Mouse (Mus musculus): ENCODE measurements around the gene P2rx7. TPM values are rescaled to one million over a fixed set of nuclear protein-coding genes. Genes with fewer than 3 reads are reported as not detected.
A peak's percentile ranks its signal among the peaks of the same experiment; 100 is the strongest.
"Not testable (repeated sequence)": the region's sequence is repeated elsewhere in the genome, so short reads cannot be mapped to it uniquely, and the experiment has no call there.

P2rx7 gene
- polyA plus RNA-seq, 1 experiment from 2014 or later: 2.2 TPM

- not testable (repeated sequence) for H3K4me2 ChIP-seq; H3K9me3 ChIP-seq; H3K36me3 ChIP-seq; H3K27me3 ChIP-seq; H3K4me3 ChIP-seq; H3K9ac ChIP-seq; ATAC-seq (ENCODE audit: insufficient number of reproducible peaks, low FRiP score, low TSS enrichment, low read depth); H3K27ac ChIP-seq; H3K4me1 ChIP-seq
- WGBS: 94% methylated on average over 14 of the region's 14 CpGs
Observed at GRCm38 (mm10) chr5:122647952-122648374, 4.3 kb downstream of the P2rx7 start.

- H3K4me3 ChIP-seq: no peak overlapping the region
- no peaks in the 10 kb centered on the region for H3K9me3 ChIP-seq
- H3K4me1 ChIP-seq: peaks cover 21% of the 10 kb centered on the region
- H3K4me2 ChIP-seq: no peak overlapping the region
- 70% methylated on average over 8 of the region's 8 CpGs for WGBS
- no peak overlapping the region for H3K9ac ChIP-seq
- no peaks in the 10 kb centered on the region for H3K27me3 ChIP-seq
- no peaks in the 10 kb centered on the region for H3K36me3 ChIP-seq
- ATAC-seq (ENCODE audit: insufficient number of reproducible peaks, low FRiP score, low TSS enrichment, low read depth): no peak
- H3K27ac ChIP-seq: no peak overlapping the region
Observed at GRCm38 (mm10) chr5:122649264-122649663, 5.6 kb downstream of the P2rx7 start.

GRCm38 (mm10) chr5:122650100-122650499 lies 6.4 kb downstream of the P2rx7 start:
- Histone ChIP-seq H3K9ac (no peak overlapping the region), H3K9me3 (no peaks in the 10 kb centered on the region), H3K36me3 (no peaks in the 10 kb centered on the region), H3K4me1 (peaks cover 25% of the 10 kb centered on the region), H3K4me3 (no peak overlapping the region), H3K27ac (no peak overlapping the region), H3K27me3 (no peaks in the 10 kb centered on the region), H3K4me2 (no peak overlapping the region)
- 77% methylated on average over 8 of the region's 8 CpGs for WGBS
- ATAC-seq (ENCODE audit: insufficient number of reproducible peaks, low FRiP score, low TSS enrichment, low read depth): no peak

- 80% methylated on average over 7 of the region's 7 CpGs for WGBS
- Histone ChIP-seq H3K27ac (no peak overlapping the region), H3K36me3 (no peaks in the 10 kb centered on the region), H3K4me3 (no peak overlapping the region), H3K4me1 (peaks cover 23% of the 10 kb centered on the region), H3K27me3 (no peaks in the 10 kb centered on the region), H3K9ac (no peak overlapping the region), H3K9me3 (no peaks in the 10 kb centered on the region), H3K4me2 (no peak overlapping the region)
- no peak for ATAC-seq (ENCODE audit: insufficient number of reproducible peaks, low FRiP score, low TSS enrichment, low read depth)
Observed at GRCm38 (mm10) chr5:122652506-122652905, 8.8 kb downstream of the P2rx7 start.

GRCm38 (mm10) chr5:122653112-122653445 lies 9.4 kb downstream of the P2rx7 start:
- no peak overlapping the region for H3K4me3 ChIP-seq
- H3K36me3 ChIP-seq: no peaks in the 10 kb centered on the region
- H3K4me2 ChIP-seq: no peak overlapping the region
- H3K4me1 ChIP-seq: peaks cover 23% of the 10 kb centered on the region
- no peak overlapping the region for H3K9ac ChIP-seq
- H3K9me3 ChIP-seq: no peaks in the 10 kb centered on the region
- H3K27ac ChIP-seq: peak overlapping the region; percentile 67
- no peak for ATAC-seq (ENCODE audit: insufficient number of reproducible peaks, low FRiP score, low TSS enrichment, low read depth)
- 54% methylated on average over 10 of the region's 10 CpGs for WGBS
- no peaks in the 10 kb centered on the region for H3K27me3 ChIP-seq

- Histone ChIP-seq H3K9me3 (no peaks in the 10 kb centered on the region), H3K4me3 (no peak overlapping the region), H3K36me3 (no peaks in the 10 kb centered on the region), H3K4me1 (peaks cover 23% of the 10 kb centered on the region), H3K27me3 (no peaks in the 10 kb centered on the region), H3K9ac (no peak overlapping the region), H3K4me2 (no peak overlapping the region), H3K27ac (peak overlapping the region; percentile 67)
- WGBS: 26% methylated on average over 15 of the region's 15 CpGs
- ATAC-seq (ENCODE audit: insufficient number of reproducible peaks, low FRiP score, low TSS enrichment, low read depth): 0 out of 2 replicates have a peak, but pooled peaks have one; percentile 52
Observed at GRCm38 (mm10) chr5:122653446-122654267, 9.9 kb downstream of the P2rx7 start.

GRCm38 (mm10) chr5:122654268-122654573 lies 10.5 kb downstream of the P2rx7 start:
- peak; percentile 37; the same call in 1 of the 2 replicates for ATAC-seq (ENCODE audit: insufficient number of reproducible peaks, low FRiP score, low TSS enrichment, low read depth)
- Histone ChIP-seq H3K27me3 (no peaks in the 10 kb centered on the region), H3K4me2 (no peak overlapping the region), H3K4me3 (no peak overlapping the region), H3K4me1 (peaks cover 23% of the 10 kb centered on the region), H3K36me3 (no peaks in the 10 kb centered on the region), H3K9ac (no peak overlapping the region), H3K27ac (peak overlapping the region; percentile 67), H3K9me3 (no peaks in the 10 kb centered on the region)
- WGBS: 35% methylated on average over 5 of the region's 5 CpGs

- WGBS: 83% methylated on average over 12 of the region's 12 CpGs
- Histone ChIP-seq H3K9me3 (no peaks in the 10 kb centered on the region), H3K36me3 (no peaks in the 10 kb centered on the region), H3K4me2 (no peak overlapping the region), H3K27ac (no peak overlapping the region), H3K27me3 (no peaks in the 10 kb centered on the region), H3K4me3 (no peak overlapping the region), H3K9ac (no peak overlapping the region), H3K4me1 (peaks cover 23% of the 10 kb centered on the region)
- no peak for ATAC-seq (ENCODE audit: insufficient number of reproducible peaks, low FRiP score, low TSS enrichment, low read depth)
Observed at GRCm38 (mm10) chr5:122656808-122657207, 13.1 kb downstream of the P2rx7 start.

- H3K27ac ChIP-seq: no peak overlapping the region
- no peaks in the 10 kb centered on the region for H3K9me3 ChIP-seq
- H3K4me1 ChIP-seq: no peaks in the 10 kb centered on the region
- H3K4me2 ChIP-seq: no peak overlapping the region
- no peak overlapping the region for H3K9ac ChIP-seq
- no peak overlapping the region for H3K4me3 ChIP-seq
- no peaks in the 10 kb centered on the region for H3K36me3 ChIP-seq
- WGBS: 94% methylated on average over 6 of the region's 6 CpGs
- H3K27me3 ChIP-seq: no peaks in the 10 kb centered on the region
- ATAC-seq (ENCODE audit: insufficient number of reproducible peaks, low FRiP score, low TSS enrichment, low read depth): no peak
Observed at GRCm38 (mm10) chr5:122662501-122662900, 18.8 kb downstream of the P2rx7 start.

GRCm38 (mm10) chr5:122665036-122665435 lies 21.3 kb downstream of the P2rx7 start:
- no peak overlapping the region for H3K4me3 ChIP-seq
- ATAC-seq (ENCODE audit: insufficient number of reproducible peaks, low FRiP score, low TSS enrichment, low read depth): no peak
- no peak overlapping the region for H3K9ac ChIP-seq

GRCm38 (mm10) chr5:122668981-122669897 lies 25.5 kb downstream of the P2rx7 start:
- H3K27ac ChIP-seq: no peak overlapping the region
- H3K4me1 ChIP-seq: no peaks in the 10 kb centered on the region
- H3K4me2 ChIP-seq: no peak overlapping the region
- no peaks in the 10 kb centered on the region for H3K36me3 ChIP-seq
- no peak overlapping the region for H3K4me3 ChIP-seq
- ATAC-seq (ENCODE audit: insufficient number of reproducible peaks, low FRiP score, low TSS enrichment, low read depth): no peak
- H3K9me3 ChIP-seq: no peaks in the 10 kb centered on the region
- H3K9ac ChIP-seq: no peak overlapping the region
- WGBS: 73% methylated on average over 15 of the region's 15 CpGs
- H3K27me3 ChIP-seq: no peaks in the 10 kb centered on the region

More at GRCm38 (mm10) chr5:122665036-122665435, 21.3 kb downstream of the P2rx7 start:
- Histone ChIP-seq H3K9me3 (no peaks in the 10 kb centered on the region), H3K4me2 (no peak overlapping the region), H3K27ac (no peak overlapping the region), H3K4me1 (no peaks in the 10 kb centered on the region), H3K36me3 (no peaks in the 10 kb centered on the region), H3K27me3 (no peaks in the 10 kb centered on the region)
- 70% methylated on average over 5 of the region's 5 CpGs for WGBS

GRCm38 (mm10) chr5:122671641-122672040 lies 27.9 kb downstream of the P2rx7 start:
- H3K9me3 ChIP-seq; ATAC-seq (ENCODE audit: insufficient number of reproducible peaks, low FRiP score, low TSS enrichment, low read depth); H3K4me1 ChIP-seq; H3K4me3 ChIP-seq; H3K27ac ChIP-seq; H3K36me3 ChIP-seq; H3K27me3 ChIP-seq; H3K9ac ChIP-seq; H3K4me2 ChIP-seq: not testable (repeated sequence)
- WGBS: 76% methylated on average over 7 of the region's 7 CpGs
